Mouse (Mus musculus): ENCODE measurements around the gene Gm20219. TPM values are rescaled to one million over a fixed set of nuclear protein-coding genes. Genes with fewer than 3 reads are reported as not detected.

Gene Gm20219
- total RNA-seq, 2 experiments from 2014 or later = 0.20 to 0.23 TPM

- DNase-seq = peak; percentile 53 to 83
These were observed 1.3 kb downstream of the Gm20219 start for GRCm38 (mm10) chr17:56552781-56553363.

GRCm38 (mm10) chr17:56551841-56552581 is 2.2 kb downstream of the Gm20219 start:
- DNase-seq = no peak

GRCm38 (mm10) chr17:56550784-56551475 is 3.3 kb downstream of the Gm20219 start:
- no peak for DNase-seq

GRCm38 (mm10) chr17:56548605-56549105 is 5.5 kb downstream of the Gm20219 start:
- DNase-seq = no peak

- no peak for DNase-seq
These were observed 6.2 kb downstream of the Gm20219 start for GRCm38 (mm10) chr17:56547846-56548604.

- peak; percentile 33 to 49 for DNase-seq
These were observed 6.9 kb downstream of the Gm20219 start for GRCm38 (mm10) chr17:56547116-56547845.

GRCm38 (mm10) chr17:56546576-56546975 is 7.6 kb downstream of the Gm20219 start:
- DNase-seq = no peak

GRCm38 (mm10) chr17:56545945-56546344 is 8.2 kb downstream of the Gm20219 start:
- no peak for DNase-seq

GRCm38 (mm10) chr17:56544699-56545387 is 9.3 kb downstream of the Gm20219 start:
- DNase-seq = no peak

GRCm38 (mm10) chr17:56543684-56544224 is 10.4 kb downstream of the Gm20219 start:
- no peak for DNase-seq

- no peak for DNase-seq
These were observed 11.5 kb downstream of the Gm20219 start for GRCm38 (mm10) chr17:56542736-56543135.

GRCm38 (mm10) chr17:56540562-56540975 is 13.6 kb downstream of the Gm20219 start:
- no peak for DNase-seq

- DNase-seq = no peak
These were observed 16.3 kb downstream of the Gm20219 start for GRCm38 (mm10) chr17:56537912-56538311.

GRCm38 (mm10) chr17:56536874-56537273 is 17.3 kb downstream of the Gm20219 start:
- no peak for DNase-seq

GRCm38 (mm10) chr17:56536192-56536591 is 18.0 kb downstream of the Gm20219 start:
- DNase-seq = no peak

- DNase-seq = no peak
These were observed 29.2 kb downstream of the Gm20219 start for GRCm38 (mm10) chr17:56524943-56525342.

GRCm38 (mm10) chr17:56522744-56523143 is 31.4 kb downstream of the Gm20219 start:
- DNase-seq = no peak

- DNase-seq = no peak
These were observed 38.3 kb downstream of the Gm20219 start for GRCm38 (mm10) chr17:56515690-56516410.

- DNase-seq = no peak
These were observed 39.3 kb downstream of the Gm20219 start for GRCm38 (mm10) chr17:56514916-56515315.

- DNase-seq = no peak
These were observed 39.9 kb downstream of the Gm20219 start for GRCm38 (mm10) chr17:56514330-56514729.

Measured in heart, adult 18-20 months (tissue).